Mouse (Mus musculus) heart, adult 9 months (tissue): Measurements from ENCODE around the gene Gm20425.

Experiments
- DNase-seq, 2 experiments: peaks; one replicate each; pipeline ENCODE4 v3.0.0; 2022; ENCODE audit warnings: low spot score in 2 of 2

The Gm20425 gene

GRCm38 (mm10) chr9:103230151-103230951 is at the start of gene Gm20425, which contains the start of gene Trf:
Gene Gm20425 (minus strand): TSS chr9:103230307.
Gene Trf (minus strand): TSS chr9:103230444.
- peak; percentile 58 to 65 for DNase-seq

DNA sequence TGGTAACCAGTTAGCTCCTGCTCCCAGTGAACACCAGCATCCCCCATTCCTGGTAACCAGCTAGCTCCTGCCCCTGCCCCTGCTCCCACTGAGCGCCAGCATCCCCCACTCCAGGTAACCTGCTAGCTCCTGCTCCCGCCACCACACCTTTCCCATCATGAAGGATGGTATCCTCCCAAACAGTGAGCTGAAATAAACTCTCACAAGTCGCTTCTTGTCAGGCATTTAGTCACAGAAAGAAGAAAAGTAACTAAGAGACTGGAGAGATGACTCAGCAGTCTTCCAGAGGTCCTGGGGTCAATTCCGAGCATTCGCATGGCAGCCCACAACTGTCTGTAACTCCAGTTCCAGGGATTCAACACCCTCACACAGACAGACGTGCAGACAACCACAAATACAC is 46.8 kb upstream of the Gm20425 start:
- DNase-seq = no peak

- DNase-seq = no peak
These were observed 45.6 kb upstream of the Gm20425 start for GRCm38 (mm10) chr9:103275676-103276075.

- no peak for DNase-seq
These were observed 44.7 kb upstream of the Gm20425 start for GRCm38 (mm10) chr9:103274819-103275218.

DNA sequence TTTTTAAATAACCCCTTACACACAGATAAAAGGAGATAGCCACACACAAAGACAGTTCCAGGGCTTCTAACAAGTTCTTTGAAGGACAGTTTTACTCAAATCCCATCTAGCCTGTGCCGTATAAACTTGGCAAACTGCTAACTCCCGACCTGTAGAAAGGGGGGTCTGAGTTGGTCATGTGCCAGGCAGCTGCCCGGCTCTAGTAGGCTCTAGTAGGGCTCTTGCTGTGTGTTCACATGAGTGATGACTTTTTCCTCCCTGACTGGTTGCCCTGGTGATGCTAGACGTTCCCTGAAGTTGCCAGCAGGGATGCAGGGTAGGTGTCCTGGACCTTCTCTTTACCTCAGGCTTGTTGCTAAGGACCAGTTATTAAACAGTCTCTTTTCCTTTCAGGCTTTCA is 41.0 kb upstream of the Gm20425 start:
- no peak for DNase-seq

GRCm38 (mm10) chr9:103265778-103266177 is 35.7 kb upstream of the Gm20425 start:
- no peak for DNase-seq

GRCm38 (mm10) chr9:103252906-103253305 is 22.8 kb upstream of the Gm20425 start:
- no peak for DNase-seq

- DNase-seq = no peak
These were observed 18.5 kb upstream of the Gm20425 start for GRCm38 (mm10) chr9:103248618-103249017.

DNA sequence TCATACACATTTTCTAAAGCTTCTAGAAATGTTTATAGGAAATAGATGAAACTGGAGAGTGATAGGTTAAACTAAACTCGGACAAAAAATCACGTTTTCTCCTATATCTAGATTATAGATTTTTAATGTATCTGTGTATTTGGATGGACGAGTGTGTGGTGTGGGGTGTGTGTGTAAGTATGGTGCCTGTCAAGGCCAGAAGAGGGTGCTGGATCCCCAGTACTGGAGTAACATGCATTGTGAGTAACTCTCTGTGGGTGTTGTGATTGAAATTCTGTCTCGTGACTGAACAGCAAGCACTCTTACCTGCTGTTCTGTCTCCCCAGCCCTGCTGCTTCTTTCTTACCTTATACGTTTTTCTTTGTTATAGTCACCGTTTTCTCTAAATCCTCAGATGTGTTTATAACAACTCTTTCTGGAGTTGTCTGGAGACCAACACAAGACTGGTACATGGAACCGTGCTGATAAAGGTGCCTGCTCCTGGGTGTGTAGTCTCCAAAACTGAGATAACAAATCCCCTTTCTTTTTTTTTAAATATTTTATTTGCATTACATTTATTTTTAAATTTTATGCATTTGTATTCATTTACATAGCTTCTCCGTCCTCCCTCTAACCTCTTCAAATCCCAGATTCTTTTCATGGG is 16.5 kb upstream of the Gm20425 start:
- no peak for DNase-seq

- no peak for DNase-seq
These were observed 13.5 kb upstream of the Gm20425 start for GRCm38 (mm10) chr9:103243640-103244039.

DNA sequence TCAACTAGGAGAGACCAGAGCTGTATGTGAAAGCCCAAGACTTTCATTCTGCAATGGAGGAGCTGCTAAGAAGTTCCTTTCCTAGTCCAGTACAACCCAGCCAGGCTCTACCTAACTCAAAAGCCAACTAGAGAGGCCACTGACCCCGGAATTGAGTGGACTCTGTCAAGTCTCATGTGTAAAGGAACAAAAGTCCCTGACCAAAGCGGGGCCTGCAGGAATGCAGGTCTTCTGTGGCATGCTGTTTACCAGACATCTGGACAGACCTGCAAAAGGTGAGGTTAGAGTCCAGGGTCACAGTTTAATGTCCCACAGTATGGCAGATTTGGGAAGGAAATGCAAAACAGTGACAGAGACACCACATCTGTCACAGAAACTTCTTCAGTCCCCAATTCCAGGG is 11.1 kb upstream of the Gm20425 start:
- no peak for DNase-seq

DNA sequence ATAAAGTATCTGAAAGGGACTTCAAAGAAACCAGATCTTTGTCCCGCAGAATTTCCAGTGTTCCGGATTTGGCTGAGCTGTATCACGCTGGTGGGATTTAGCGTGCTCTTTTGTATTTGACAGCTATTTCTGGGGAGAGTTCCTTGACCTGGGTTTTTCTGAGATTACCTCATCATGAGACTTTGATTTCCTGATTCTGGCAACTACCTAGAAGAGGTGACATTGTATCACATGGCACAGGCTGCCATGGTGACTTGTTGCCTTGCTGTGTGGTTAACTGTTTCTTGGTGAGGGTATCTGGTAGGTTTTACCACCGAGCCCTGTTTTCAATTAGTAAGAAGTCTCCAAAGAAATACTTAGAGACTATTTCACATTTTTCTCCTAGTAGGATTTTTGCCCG is 9.4 kb upstream of the Gm20425 start:
- DNase-seq = no peak

DNA sequence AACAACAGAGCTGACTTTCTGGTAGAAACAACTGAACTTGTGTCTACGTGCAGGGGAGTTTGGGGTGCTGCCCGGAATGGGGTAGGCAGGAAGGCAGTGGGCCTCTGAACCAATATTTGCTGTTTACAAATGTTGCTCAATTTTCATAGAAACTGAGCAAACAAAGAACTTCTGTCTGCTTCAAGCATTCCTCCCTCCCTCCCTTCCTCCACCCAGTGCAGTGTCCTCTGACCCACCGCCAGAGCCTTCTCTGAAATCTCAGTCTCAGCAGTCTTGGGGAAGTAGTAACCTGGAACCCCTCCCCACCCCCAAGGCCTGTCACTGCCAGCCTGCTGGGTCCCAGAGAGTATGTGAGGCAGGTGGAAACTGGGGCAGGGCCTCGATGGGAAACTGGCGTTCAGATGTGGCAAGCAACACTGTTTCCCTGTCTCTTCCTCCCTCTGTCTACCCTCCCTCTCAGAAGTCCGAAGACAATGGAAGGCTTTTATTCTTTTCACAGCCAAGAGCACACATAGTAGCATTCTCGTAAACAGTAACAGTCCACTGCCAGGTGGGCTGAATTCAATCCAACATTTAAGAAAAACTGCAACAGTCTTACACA is 4.6 kb upstream of the Gm20425 start:
- DNase-seq = no peak

DNA sequence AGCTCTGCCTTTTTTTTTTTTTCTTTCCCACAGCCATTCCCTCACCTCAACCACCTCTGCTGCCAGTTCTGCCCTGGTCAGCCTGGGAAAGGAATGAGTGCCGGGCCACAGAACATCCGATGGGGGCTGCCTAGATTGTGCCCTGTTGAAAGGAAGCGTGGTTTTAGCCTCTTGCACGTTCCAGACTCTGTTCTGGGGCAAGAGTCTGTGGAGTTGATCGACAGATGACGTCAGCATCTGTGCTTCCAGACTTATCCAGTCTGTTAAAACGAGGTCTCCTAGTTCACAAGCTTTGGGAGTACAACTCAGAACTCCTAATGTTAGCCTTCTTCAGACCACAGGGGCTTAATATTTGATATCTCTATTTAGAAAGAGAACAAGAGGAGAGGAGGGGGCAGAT is 4.0 kb upstream of the Gm20425 start:
- DNase-seq = no peak

DNA sequence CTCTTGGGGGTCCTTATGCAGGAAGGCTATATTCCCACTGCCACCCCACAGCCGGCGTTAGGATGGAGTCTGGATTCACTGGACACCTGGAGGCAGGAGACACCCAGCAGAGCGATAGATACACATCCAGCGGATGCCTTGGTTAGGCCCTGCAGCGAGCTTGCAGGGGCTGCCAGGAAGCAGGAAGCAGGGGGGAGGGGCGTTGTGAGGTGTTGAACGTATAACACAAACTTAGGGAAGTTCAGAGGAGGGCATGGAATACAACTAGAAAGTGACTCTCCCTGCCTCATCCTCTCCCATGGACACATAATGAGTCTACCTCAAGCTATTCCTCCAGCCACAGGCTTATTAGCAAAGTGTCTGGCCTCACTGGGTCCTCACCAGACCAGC is 2.9 kb upstream of the Gm20425 start:
- no peak for DNase-seq

GRCm38 (mm10) chr9:103232232-103233005 is 2.3 kb upstream of the Gm20425 start:
- DNase-seq = no peak

DNA sequence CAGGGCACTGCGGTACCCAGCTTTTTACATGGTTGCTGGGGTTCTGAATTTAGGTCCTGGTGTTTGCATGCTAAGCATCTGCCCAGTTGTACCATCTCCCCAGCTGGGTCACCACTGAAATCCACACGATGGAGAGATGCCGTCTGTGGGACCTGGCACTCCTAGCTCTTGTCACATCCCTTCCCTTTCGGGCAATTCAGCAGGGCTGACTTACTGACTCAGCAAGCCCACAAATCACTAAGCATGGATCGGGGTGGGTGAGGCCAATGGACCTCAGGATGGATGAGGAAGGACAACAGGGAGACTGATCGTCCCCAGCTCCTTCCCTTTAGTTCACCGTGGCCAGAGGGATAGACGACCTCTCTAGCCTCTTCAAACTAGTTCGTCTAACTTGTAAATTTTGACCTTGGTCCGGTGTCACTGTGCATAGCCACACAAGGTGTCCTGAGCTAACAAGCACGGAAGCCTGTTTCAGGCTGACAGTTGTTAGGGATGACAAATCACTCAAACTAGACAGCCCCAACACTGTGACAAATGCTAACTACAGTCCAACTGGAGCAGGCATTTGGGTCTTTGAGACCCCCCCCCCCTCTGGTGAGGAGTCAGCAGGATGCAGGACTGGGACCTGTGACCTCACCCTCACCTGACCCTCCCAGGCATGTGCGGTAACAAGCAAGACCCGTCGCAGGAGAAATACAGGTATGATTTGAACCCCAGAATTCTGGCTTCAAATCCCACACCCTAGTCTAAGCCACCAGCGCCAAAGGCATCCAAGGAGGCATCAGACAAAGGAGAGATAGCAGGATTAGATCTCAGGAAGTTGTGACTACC is 855 bp downstream of the Gm20425 start:
- no peak for DNase-seq

GRCm38 (mm10) chr9:103228370-103229003 is 1.6 kb downstream of the Gm20425 start:
- no peak for DNase-seq

- DNase-seq = no peak
These were observed 2.3 kb downstream of the Gm20425 start for GRCm38 (mm10) chr9:103227760-103228159.

DNA sequence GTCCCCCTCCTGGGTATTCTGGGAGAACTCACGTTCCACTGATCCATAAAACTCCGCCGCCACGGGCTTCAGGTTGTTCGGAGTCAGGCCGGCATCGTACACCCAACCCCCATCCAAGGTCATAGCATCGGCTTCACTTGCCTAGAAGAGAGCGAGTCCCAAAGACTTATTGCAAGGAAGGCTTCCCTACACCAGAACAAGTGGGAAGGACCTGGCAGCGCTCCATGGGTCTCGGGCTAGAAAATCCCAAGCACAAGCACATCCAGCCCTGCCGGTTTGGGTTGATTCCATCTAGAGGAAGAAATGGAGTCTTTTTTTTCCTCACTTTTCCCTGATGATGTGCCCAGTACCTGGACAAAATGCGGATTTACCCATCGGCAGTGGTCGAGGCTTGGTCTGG is 3.3 kb downstream of the Gm20425 start:
- DNase-seq = no peak

DNA sequence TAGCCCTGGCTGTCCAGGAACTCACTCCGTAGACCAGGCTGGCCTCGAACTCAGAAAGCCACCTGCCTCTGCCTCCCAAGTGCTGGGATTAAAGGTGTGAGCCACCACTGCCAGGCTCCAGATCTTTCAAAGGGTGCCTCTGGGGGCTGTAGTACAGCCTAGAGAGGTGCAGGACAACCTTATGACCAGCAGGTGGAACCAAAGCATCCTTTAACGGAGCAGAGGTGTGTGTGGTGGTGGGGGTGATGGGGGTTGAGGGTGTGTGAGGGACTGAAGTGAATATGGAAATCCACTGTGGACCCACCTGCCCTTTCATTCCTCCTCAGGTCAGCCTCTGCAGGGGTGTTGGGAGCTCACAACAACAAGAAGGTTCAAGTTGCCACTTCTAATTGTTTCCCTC is 4.6 kb downstream of the Gm20425 start:
- no peak for DNase-seq
